Mouse (Mus musculus): Measurements from ENCODE around the gene Sgsm1. TPM values are rescaled to one million over a fixed set of nuclear protein-coding genes. Genes with fewer than 3 reads are reported as not detected.
A peak's percentile ranks its signal among the peaks of the same experiment; 100 is the strongest.

Gene Sgsm1
- polyA plus RNA-seq, 1 experiment from 2014 or later: 3.2 TPM

GRCm38 (mm10) chr5:113280138-113280856, 30.3 kb downstream of the Sgsm1 start:
- TF ChIP-seq CTCF (IDR thresholded peaks at IDR 0.05; ENCODE audit: low read depth) (no peak), EP300 (optimal IDR thresholded peaks at IDR 0.05) (no peak)
- Histone ChIP-seq H3K4me2 (replicated peaks; ENCODE audit: low read depth) (no peak overlapping the region), H3K4me1 (replicated peaks; ENCODE audit: control insufficient read depth, insufficient read depth) (no peaks in the 10 kb centered on the region), H3K9me3 (ENCODE audit: control insufficient read depth, low read length) (no peaks in the 10 kb centered on the region), H3K27ac (replicated peaks) (no peak overlapping the region), H3K36me3 (ENCODE audit: control insufficient read depth, insufficient read depth, low read length) (no peaks in the 10 kb centered on the region), H3K4me3 (ENCODE audit: low read depth, low read length) (no peak overlapping the region), H3K9ac (ENCODE audit: low read length) (no peak overlapping the region), H3K27me3 (ENCODE audit: control insufficient read depth, insufficient read depth, low read length) (no peaks in the 10 kb centered on the region)
- peak; percentile 83 for ATAC-seq (ENCODE audit: low FRiP score, low TSS enrichment)
- peak; percentile 75 for DNase-seq (ENCODE audit: low spot score)
- 35% methylated on average over 15 of the region's 15 CpGs for WGBS

DNA sequence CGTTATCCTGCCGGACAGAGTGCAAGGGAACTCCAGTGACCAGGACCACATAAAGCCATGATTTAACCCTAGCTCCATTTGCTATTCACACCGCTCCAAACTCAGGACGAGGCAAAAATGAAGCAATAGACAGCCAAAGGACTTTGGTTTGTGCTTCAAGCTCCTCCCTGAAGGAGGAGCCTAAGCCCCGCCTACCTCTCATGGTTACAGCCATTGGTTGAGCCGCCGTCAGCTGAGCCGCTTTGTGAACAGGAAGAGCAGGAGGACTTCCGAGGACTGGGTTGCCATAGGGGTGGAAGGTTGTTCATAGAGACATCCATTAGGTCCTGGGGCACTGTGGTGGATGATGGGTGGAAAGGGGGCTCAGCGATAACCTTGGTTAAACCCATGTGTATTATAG, 34.7 kb downstream of the Sgsm1 start:
- Histone ChIP-seq H3K4me1 (replicated peaks; ENCODE audit: control insufficient read depth, insufficient read depth) (no peaks in the 10 kb centered on the region), H3K9me3 (ENCODE audit: control insufficient read depth, low read length) (no peaks in the 10 kb centered on the region), H3K27ac (replicated peaks) (no peak overlapping the region), H3K36me3 (ENCODE audit: control insufficient read depth, insufficient read depth, low read length) (no peaks in the 10 kb centered on the region), H3K9ac (ENCODE audit: low read length) (no peak overlapping the region), H3K27me3 (ENCODE audit: control insufficient read depth, insufficient read depth, low read length) (no peaks in the 10 kb centered on the region), H3K4me2 (replicated peaks; ENCODE audit: low read depth) (no peak overlapping the region), H3K4me3 (ENCODE audit: low read depth, low read length) (no peak overlapping the region)
- no peak for TF ChIP-seq CTCF (IDR thresholded peaks at IDR 0.05; ENCODE audit: low read depth)
- no peak for TF ChIP-seq EP300 (optimal IDR thresholded peaks at IDR 0.05)
- ATAC-seq (ENCODE audit: low FRiP score, low TSS enrichment) (no peak), DNase-seq (ENCODE audit: low spot score) (no peak)
- WGBS: 70% methylated on average over 10 of the region's 10 CpGs

- TF ChIP-seq CTCF (IDR thresholded peaks at IDR 0.05; ENCODE audit: low read depth) (no peak), EP300 (optimal IDR thresholded peaks at IDR 0.05) (no peak)
- Histone ChIP-seq H3K4me2 (replicated peaks; ENCODE audit: low read depth) (no peak overlapping the region), H3K9me3 (ENCODE audit: control insufficient read depth, low read length) (no peaks in the 10 kb centered on the region), H3K27me3 (ENCODE audit: control insufficient read depth, insufficient read depth, low read length) (no peaks in the 10 kb centered on the region), H3K4me1 (replicated peaks; ENCODE audit: control insufficient read depth, insufficient read depth) (no peaks in the 10 kb centered on the region), H3K4me3 (ENCODE audit: low read depth, low read length) (no peak overlapping the region), H3K27ac (replicated peaks) (no peak overlapping the region), H3K9ac (ENCODE audit: low read length) (no peak overlapping the region), H3K36me3 (ENCODE audit: control insufficient read depth, insufficient read depth, low read length) (no peaks in the 10 kb centered on the region)
- ATAC-seq (ENCODE audit: low FRiP score, low TSS enrichment) (no peak), DNase-seq (ENCODE audit: low spot score) (no peak)
- WGBS: 62% methylated on average over 11 of the region's 11 CpGs
These were observed 39.3 kb downstream of the Sgsm1 start for GRCm38 (mm10) chr5:113271207-113271811.

DNA sequence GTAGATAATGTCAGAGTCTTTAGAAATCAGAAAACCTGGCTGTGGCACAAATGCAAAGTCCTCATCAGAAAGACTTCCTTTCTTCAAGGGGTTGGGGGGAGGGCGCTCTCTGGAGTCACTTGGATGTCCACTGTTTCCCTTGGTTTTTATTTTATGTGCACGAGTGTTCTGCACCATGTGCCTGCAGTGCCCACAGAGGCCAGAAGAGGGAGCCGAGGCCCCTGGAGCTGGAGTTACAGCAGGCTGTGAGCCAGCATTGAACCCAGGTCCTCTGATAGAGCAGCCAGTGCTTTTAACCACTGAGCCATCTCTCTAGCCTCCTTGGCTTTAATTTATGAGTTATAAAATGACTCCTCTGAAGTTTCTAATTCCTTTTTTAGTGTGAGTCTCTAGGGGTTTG, 40.5 kb downstream of the Sgsm1 start:
- 73% methylated on average over 3 of the region's 3 CpGs for WGBS
- DNase-seq (ENCODE audit: low spot score) (no peak), ATAC-seq (ENCODE audit: low FRiP score, low TSS enrichment) (no peak)
- no peaks in the 10 kb centered on the region for H3K27me3 ChIP-seq (ENCODE audit: control insufficient read depth, insufficient read depth, low read length)
- no peak overlapping the region for H3K4me2 ChIP-seq (replicated peaks; ENCODE audit: low read depth)
- no peak overlapping the region for H3K9ac ChIP-seq (ENCODE audit: low read length)
- no peaks in the 10 kb centered on the region for H3K36me3 ChIP-seq (ENCODE audit: control insufficient read depth, insufficient read depth, low read length)
- H3K4me1 ChIP-seq (replicated peaks; ENCODE audit: control insufficient read depth, insufficient read depth): no peaks in the 10 kb centered on the region
- no peak overlapping the region for H3K27ac ChIP-seq (replicated peaks)
- H3K4me3 ChIP-seq (ENCODE audit: low read depth, low read length): no peak overlapping the region
- no peaks in the 10 kb centered on the region for H3K9me3 ChIP-seq (ENCODE audit: control insufficient read depth, low read length)
- TF ChIP-seq CTCF (IDR thresholded peaks at IDR 0.05; ENCODE audit: low read depth) (peak; percentile 45), EP300 (optimal IDR thresholded peaks at IDR 0.05) (no peak)

GRCm38 (mm10) chr5:113268246-113268645, 42.3 kb downstream of the Sgsm1 start:
- ATAC-seq (ENCODE audit: low FRiP score, low TSS enrichment) (peak; percentile 31; the same call in 1 of the 2 replicates), DNase-seq (ENCODE audit: low spot score) (no peak)
- H3K4me1 ChIP-seq (replicated peaks; ENCODE audit: control insufficient read depth, insufficient read depth): no peaks in the 10 kb centered on the region

DNA sequence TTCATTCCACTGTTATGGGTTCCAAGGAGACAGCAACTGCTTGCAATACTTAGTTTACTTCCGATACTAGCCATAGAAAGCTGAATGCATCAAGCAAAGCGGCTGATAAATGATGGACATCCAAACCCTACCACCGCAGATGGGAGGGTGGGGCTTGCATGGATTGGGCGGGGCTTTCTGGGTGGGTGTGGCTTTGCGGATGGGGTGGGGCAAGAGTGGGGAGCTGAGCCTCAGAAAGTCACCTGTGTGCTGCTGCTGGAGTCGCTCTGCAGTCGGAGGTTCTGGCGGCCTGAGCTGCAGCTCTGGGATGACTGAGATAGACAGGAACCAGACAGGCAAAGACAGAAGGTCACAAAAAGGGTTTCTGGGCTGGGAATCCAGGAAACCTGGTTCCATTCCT, 44.9 kb downstream of the Sgsm1 start:
- H3K4me1 ChIP-seq (replicated peaks; ENCODE audit: control insufficient read depth, insufficient read depth): no peaks in the 10 kb centered on the region
- TF ChIP-seq CTCF (IDR thresholded peaks at IDR 0.05; ENCODE audit: low read depth) (no peak), EP300 (optimal IDR thresholded peaks at IDR 0.05) (no peak)
- no peaks in the 10 kb centered on the region for H3K27me3 ChIP-seq (ENCODE audit: control insufficient read depth, insufficient read depth, low read length)
- no peak for DNase-seq (ENCODE audit: low spot score)
- H3K4me3 ChIP-seq (ENCODE audit: low read depth, low read length): no peak overlapping the region
- no peak overlapping the region for H3K27ac ChIP-seq (replicated peaks)
- H3K4me2 ChIP-seq (replicated peaks; ENCODE audit: low read depth): no peak overlapping the region
- no peak for ATAC-seq (ENCODE audit: low FRiP score, low TSS enrichment)
- no peaks in the 10 kb centered on the region for H3K9me3 ChIP-seq (ENCODE audit: control insufficient read depth, low read length)
- 72% methylated on average over 8 of the region's 8 CpGs for whole genome bisulfite sequencing
- H3K36me3 ChIP-seq (ENCODE audit: control insufficient read depth, insufficient read depth, low read length): no peaks in the 10 kb centered on the region
- no peak overlapping the region for H3K9ac ChIP-seq (ENCODE audit: low read length)

More at GRCm38 (mm10) chr5:113268246-113268645, 42.3 kb downstream of the Sgsm1 start:
- no peak overlapping the region for H3K27ac ChIP-seq (replicated peaks)
- H3K9me3 ChIP-seq (ENCODE audit: control insufficient read depth, low read length): no peaks in the 10 kb centered on the region
- TF ChIP-seq EP300 (optimal IDR thresholded peaks at IDR 0.05): no peak
- TF ChIP-seq CTCF (IDR thresholded peaks at IDR 0.05; ENCODE audit: low read depth): no peak
- H3K36me3 ChIP-seq (ENCODE audit: control insufficient read depth, insufficient read depth, low read length): no peaks in the 10 kb centered on the region
- H3K27me3 ChIP-seq (ENCODE audit: control insufficient read depth, insufficient read depth, low read length): no peaks in the 10 kb centered on the region
- no peak overlapping the region for H3K9ac ChIP-seq (ENCODE audit: low read length)
- no peak overlapping the region for H3K4me2 ChIP-seq (replicated peaks; ENCODE audit: low read depth)
- no peak overlapping the region for H3K4me3 ChIP-seq (ENCODE audit: low read depth, low read length)

Data from stomach, postnatal 0 days (tissue).